Mouse (Mus musculus): ENCODE data around the gene Patl2. TPM values are rescaled to one million over a fixed set of nuclear protein-coding genes. Genes with fewer than 3 reads are reported as not detected.
"Not testable (repeated sequence)": the region's sequence is repeated elsewhere in the genome, so short reads cannot be mapped to it uniquely, and the experiment has no call there.

Gene Patl2
- total RNA-seq, 2 experiments from 2014 or later: not detected

- peak; percentile 86 to 89 for DNase-seq (ENCODE audit: extremely low spot score in 1 of 2, low spot score in 1 of 2)
Observed at GRCm38 (mm10) chr2:122147508-122148241, 38.3 kb downstream of the Patl2 start, which contains the start of gene B2m. TSS of gene B2m (plus strand) at chr2:122147686.

DNA sequence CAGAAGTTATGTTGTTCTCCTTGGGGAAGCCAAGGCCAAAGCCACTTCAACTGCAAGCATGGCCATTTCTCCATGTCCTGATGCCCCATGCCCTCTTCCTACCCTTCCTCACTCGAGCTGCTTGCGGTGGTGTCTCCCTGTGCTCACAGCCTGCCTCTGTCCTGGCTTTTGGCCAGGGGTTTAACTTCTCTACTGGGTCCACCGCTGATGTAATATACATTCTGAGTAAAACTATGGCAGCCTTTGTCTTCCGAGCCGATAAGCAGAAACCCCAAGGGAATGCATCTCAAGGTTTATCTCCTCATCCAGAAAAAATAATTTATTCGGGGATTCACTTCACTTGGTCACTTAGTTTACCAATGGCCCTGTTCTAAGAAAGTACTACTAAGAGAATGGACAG, 39.3 kb downstream of the Patl2 start:
- no peak for DNase-seq (ENCODE audit: extremely low spot score in 1 of 2, low spot score in 1 of 2)

DNA sequence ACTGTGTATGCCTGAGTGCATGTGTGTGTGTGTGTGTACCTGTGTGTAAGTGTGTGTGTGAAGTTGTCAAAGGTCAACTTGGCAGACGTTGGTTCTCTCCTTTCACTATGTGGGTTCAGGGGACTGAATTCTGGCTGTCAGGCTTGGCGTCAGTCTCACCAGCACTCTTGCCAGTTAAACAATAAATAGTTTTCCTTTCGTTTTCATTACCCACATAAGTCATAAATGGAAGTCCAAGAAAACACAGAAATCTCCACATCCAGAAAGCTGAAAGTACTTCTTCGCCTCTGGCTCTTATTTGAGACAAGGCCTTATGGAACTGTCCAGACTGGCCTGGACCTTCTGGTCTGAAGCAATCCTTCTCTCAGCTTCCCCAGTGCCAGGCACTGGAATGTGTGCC, 40.2 kb downstream of the Patl2 start:
- no peak for DNase-seq (ENCODE audit: extremely low spot score in 1 of 2, low spot score in 1 of 2)

DNA sequence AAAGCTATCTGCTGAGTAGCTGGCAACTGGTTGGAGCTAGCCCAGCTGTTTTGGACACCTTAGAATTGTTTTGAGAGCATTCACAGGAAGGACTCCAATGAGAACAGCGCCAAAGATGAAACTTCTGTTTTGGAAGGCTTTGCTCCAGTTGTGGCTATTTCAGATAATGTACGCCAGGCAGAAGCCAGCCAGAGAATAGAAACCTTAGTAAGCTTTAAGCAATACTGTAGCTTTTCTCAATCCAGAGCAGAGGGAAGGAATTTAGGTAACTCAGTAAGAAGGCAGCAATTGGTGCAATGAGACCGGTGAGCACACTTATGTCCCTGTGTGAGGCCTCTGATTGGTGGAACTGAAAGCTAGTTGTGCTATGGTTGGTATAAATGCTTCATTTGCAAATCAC, 42.9 kb downstream of the Patl2 start:
- no peak for DNase-seq (ENCODE audit: extremely low spot score in 1 of 2, low spot score in 1 of 2)

DNA sequence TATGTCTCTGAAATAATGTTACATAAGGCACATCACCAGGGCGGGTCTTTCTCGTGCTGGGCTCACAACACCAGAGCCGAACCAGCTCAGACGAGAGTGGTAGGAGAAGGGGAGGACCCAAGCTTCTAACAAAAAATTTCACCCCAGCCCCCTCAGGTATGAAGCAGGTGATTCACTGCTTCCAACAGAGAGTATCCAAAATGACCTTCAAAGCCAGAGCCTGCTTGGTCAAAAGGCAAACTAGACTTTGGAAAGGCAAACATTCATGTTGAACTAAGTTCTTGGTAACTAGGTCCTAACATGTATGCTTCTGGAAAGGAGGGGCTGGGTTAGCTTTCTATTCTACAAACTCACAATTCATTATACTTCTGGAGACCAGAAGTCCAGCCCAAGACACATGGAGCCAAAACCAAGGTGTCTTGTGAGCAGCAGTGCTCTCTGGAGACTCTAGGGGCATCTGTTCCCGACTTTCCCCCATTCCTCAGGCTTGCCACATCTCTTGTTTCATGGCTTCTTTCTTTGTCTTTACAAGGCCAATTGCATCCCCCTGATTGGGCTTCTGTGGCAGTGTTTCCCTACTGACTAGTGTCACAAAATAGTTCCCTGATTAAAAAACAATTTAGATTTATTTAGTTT, 44.5 kb downstream of the Patl2 start:
- no peak for DNase-seq (ENCODE audit: extremely low spot score in 1 of 2, low spot score in 1 of 2)

GRCm38 (mm10) chr2:122140815-122141214, 45.2 kb downstream of the Patl2 start:
- no peak for DNase-seq (ENCODE audit: extremely low spot score in 1 of 2, low spot score in 1 of 2)

GRCm38 (mm10) chr2:122137839-122138465, 48.0 kb downstream of the Patl2 start:
- DNase-seq (ENCODE audit: extremely low spot score in 1 of 2, low spot score in 1 of 2): no peak

DNA sequence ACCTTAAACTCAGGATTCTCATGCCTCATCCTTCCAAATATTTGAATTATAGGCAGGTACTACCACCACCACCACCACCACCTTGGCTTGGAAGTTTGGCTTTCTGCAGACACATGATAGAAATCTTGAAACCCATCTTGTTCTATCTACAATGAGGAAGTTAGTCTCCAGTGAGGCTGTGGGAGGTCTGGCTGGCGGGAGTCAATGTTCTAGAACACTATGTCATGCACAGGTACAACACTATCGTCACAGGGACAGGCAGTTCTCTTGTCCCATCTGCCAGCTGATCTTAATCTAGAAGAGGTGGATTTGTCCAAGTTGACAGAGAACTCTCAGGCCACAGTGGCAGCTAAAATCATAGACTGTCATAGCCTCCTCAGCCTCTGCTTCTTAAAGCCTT, 53.4 kb downstream of the Patl2 start:
- DNase-seq (ENCODE audit: extremely low spot score in 1 of 2, low spot score in 1 of 2): no peak

DNA sequence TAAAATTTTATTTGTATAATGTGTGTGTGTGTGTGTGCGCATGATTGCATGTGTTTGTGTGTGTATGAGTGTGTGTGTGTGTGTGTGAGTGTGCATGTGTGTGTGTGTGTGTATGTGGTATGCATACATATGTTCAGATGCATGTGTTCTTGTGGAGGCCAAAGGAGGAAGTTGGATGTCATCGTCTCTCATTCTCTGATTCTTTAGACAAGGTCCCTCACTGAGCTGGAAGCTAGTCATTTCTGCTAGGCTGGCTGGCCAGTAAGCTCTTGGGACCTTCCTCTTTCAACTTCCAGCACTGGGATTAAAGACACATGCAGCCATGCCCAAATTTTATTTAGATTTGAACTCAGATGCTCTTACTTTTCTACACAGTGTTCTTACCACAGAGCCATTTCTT, 53.9 kb downstream of the Patl2 start:
- no peak for DNase-seq (ENCODE audit: extremely low spot score in 1 of 2, low spot score in 1 of 2)

- DNase-seq (ENCODE audit: extremely low spot score in 1 of 2, low spot score in 1 of 2): no peak
Observed at GRCm38 (mm10) chr2:122127635-122128034, 58.4 kb downstream of the Patl2 start.

GRCm38 (mm10) chr2:122126765-122127347, 59.1 kb downstream of the Patl2 start:
- no peak for DNase-seq (ENCODE audit: extremely low spot score in 1 of 2, low spot score in 1 of 2)

- no peak for DNase-seq (ENCODE audit: extremely low spot score in 1 of 2, low spot score in 1 of 2)
Observed at GRCm38 (mm10) chr2:122125680-122126572, 60.1 kb downstream of the Patl2 start.

DNA sequence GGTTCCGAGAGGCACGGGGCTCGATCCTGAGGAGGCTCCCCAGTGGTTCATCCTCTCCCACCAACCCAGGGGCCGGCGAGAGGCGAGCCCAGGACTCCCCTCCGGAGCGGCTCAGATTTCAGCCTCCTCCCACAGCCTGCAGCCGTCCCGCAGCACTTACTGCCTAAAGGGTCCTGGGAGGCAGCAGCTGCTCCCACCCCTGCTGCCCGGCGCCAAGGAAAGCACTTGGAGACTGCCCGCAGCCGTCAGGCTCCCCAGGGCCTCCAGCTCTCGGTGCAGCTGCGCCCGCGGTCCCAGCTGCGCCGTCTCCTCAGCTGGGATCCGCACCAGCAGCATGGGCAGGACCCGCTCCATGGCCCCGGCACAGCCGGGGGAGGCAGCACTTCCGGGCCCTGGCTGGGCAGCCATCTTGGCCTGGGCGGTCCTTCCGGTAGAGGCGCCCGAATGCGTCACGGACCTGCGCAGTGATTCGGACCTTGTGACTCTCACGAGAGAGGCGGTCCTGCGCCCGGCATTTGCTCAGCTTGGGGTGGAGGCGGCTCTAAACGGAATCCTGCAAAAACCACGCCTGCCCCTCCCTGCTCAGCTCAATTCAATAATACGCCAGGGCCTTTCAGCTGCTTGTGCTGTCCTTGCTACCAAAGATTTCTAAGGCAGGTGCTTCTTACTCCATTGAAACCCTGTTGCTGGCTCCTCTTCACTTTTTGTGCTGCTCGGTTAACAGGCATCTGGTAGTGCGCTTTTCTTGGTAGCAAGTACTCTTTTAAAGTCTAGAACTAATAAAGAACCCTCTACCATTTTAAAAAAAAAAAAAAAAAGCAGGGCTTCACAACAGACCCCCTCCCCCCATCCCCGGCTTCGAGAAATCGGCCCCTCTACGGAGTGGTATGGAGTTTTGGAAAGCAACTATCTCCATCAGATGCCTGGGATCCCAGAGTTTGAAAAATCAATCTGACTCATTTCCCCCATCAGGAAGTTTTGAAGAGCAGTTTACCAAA, 67.7 kb downstream of the Patl2 start, which contains the start of gene Spg11:
Gene Spg11, minus strand, starts transcription at position 426 of the 998 bp plus-strand sequence.
- peak; percentile 92 to 95 for DNase-seq (ENCODE audit: extremely low spot score in 1 of 2, low spot score in 1 of 2)

- no peak for DNase-seq (ENCODE audit: extremely low spot score in 1 of 2, low spot score in 1 of 2)
Observed at GRCm38 (mm10) chr2:122116888-122117287, 69.1 kb downstream of the Patl2 start.

DNA sequence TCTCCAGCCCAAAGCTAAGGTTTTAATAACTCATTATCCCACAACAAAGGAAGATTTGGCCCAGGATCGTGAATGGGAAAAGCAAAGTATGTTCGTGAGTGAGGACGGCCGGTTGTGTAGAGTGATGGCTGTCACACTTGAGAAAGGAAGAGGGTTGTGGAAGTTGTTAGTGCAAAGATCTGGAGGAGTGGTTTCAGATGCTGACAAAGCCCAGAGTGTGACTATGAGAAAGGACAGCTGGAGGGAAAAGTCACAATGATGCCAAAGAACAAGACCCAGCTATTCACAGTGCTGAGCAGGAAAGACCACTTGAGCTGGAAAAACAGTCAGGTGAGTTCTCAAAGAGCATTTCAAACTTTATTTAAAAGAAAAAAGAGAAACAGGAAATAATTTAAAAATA, 76.3 kb downstream of the Patl2 start:
- no peak for DNase-seq (ENCODE audit: extremely low spot score in 1 of 2, low spot score in 1 of 2)

DNA sequence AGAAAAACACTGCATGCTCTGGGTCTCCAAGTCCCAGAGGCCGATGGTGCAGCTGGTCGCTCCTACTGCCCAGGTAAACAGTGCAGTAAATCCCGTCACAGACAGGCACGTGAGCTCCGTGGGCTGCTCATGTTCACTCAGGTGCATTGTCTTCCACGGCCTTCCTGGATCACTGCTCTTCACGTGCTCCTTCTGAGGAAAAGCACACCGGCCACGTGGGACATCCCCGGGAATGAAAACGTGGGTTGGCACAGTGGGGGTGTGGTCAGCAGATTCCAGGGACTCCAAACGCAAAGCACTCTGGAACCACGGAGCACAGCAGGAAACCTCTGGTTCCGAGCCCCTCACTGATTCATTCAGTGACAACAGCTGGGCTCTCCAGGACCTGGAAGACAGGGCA, 77.9 kb downstream of the Patl2 start:
- no peak for DNase-seq (ENCODE audit: extremely low spot score in 1 of 2, low spot score in 1 of 2)

- no peak for DNase-seq (ENCODE audit: extremely low spot score in 1 of 2, low spot score in 1 of 2)
Observed at GRCm38 (mm10) chr2:122102070-122102469, 83.9 kb downstream of the Patl2 start.

DNA sequence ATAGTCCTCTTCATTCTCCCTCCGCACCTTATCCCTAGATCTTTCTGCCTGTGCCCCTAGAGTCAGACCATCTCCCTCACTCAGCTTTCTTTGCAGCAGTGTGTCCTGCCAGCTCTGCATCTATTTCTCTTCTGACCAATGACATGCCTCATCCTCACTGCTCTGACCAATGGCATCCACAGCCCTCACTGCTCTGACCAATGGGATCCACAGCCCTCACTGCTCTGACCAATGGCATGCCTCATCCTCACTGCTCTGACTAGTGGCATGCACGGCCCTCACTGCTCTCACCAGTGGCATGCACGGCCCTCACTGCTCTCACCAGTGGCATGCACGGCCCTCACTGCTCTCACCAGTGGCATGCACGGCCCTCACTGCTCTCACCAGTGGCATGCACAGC, 88.3 kb downstream of the Patl2 start:
- DNase-seq (ENCODE audit: extremely low spot score in 1 of 2, low spot score in 1 of 2): not testable (repeated sequence)

DNA sequence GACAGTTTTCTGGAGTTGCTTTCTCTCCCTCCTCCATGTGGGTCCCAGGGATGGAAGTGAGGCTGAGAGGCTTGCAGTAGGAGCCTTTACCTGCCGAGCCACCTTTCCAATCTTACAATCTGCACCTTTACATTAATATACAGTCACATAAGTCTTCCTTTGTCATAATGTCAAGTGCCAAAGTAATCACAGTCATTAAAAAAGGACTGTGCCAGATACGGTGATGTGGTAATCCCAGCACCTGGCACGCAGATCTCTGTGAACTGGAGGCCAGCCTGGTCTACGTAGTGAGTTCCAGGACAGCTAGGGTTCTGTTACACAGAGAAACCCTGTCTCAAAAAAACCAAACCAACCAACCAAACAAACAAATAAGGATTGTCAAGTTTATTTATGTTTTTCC, 92.1 kb downstream of the Patl2 start:
- DNase-seq (ENCODE audit: extremely low spot score in 1 of 2, low spot score in 1 of 2): no peak

All from layer of hippocampus, postnatal 25 days (tissue).